Mouse (Mus musculus) embryonic facial prominence, embryonic 11.5 days (tissue): Measurements from ENCODE around the gene Ripply3. TPM values are rescaled to one million over a fixed set of nuclear protein-coding genes. Genes with fewer than 3 reads are reported as not detected.
A peak's percentile ranks its signal among the peaks of the same experiment; 100 is the strongest.
"Not testable (repeated sequence)": the region's sequence is repeated elsewhere in the genome, so short reads cannot be mapped to it uniquely, and the experiment has no call there.

Experiments used
- ATAC-seq: fragments of 200-750 bp; cut with Nextera tagmentation; replicated peaks from 2 replicates; pipeline ENCODE4 v1.8.0; 2017; ENCODE audit warnings: low read depth; ENCODE audit not compliant: insufficient number of reproducible peaks, low FRiP score, low TSS enrichment
- DNase-seq: peaks from one replicate; pipeline ENCODE4 v3.0.0-alpha.2; 2015; ENCODE audit warnings: low spot score
- H3K27ac ChIP-seq: fragments of 300-500 bp; sonication (generic); replicated peaks from 2 replicates; pipeline ENCODE4 v1.5.1; 2014; ENCODE audit warnings: mild to moderate bottlenecking, low read depth, low read length, control low read depth
- H3K27me3 ChIP-seq: fragments of 300-500 bp; sonication (generic); 2 replicates; pipeline ENCODE4 v1.6.1; 2014; ENCODE audit warnings: mild to moderate bottlenecking, low read length, moderate library complexity, mixed read lengths; ENCODE audit not compliant: control insufficient read depth, insufficient read depth
- H3K36me3 ChIP-seq: fragments of 300-500 bp; sonication (generic); replicated peaks from 2 replicates; pipeline ENCODE4 v1.6.1; 2014; ENCODE audit warnings: low read depth, mild to moderate bottlenecking, low read length, moderate library complexity, mixed read lengths; ENCODE audit not compliant: control insufficient read depth, insufficient read depth
- H3K4me1 ChIP-seq: fragments of 300-500 bp; sonication (generic); 2 replicates; pipeline ENCODE4 v1.6.1; 2014; ENCODE audit warnings: low read length, mixed read lengths; ENCODE audit not compliant: control insufficient read depth, insufficient read depth
- H3K4me2 ChIP-seq: fragments of 300-500 bp; sonication (generic); 2 replicates; pipeline ENCODE4 v1.6.1; 2014; ENCODE audit warnings: low read depth, mild to moderate bottlenecking, control low read depth, low read length, moderate library complexity
- H3K4me3 ChIP-seq: fragments of 300-500 bp; sonication (generic); 2 replicates; pipeline ENCODE4 v1.5.1; 2014; ENCODE audit warnings: low read depth, low read length, control low read depth
- H3K9ac ChIP-seq: fragments of 300-500 bp; sonication (generic); replicated peaks from 2 replicates; pipeline ENCODE4 v1.6.1; 2014; ENCODE audit warnings: mild to moderate bottlenecking, control low read depth, low read length
- H3K9me3 ChIP-seq: fragments of 300-500 bp; sonication (generic); replicated peaks from 2 replicates; pipeline ENCODE4 v1.6.1; 2016; ENCODE audit warnings: mild to moderate bottlenecking, low read length, inconsistent platforms, mixed read lengths; ENCODE audit not compliant: control insufficient read depth
- WGBS: fragments of 180-500 bp; shearing (Covaris S2); extraction: QIAGEN DNeasy Blood & Tissue Kit; methylation state at CpG from one replicate; pipeline ENCODE4 v1.1.7; 2014; 5-methylcytosine and 5-hydroxymethylcytosine counted together
- polyA plus RNA-seq: library from polyadenylated mRNA; unstranded; fragments of >200 nt; fragmentation: Nextera tagmentation; extraction: Ambion mirVana; gene quantifications from 2 replicates; pipeline ENCODE4 v1.2.1, GENCODE M21; 2014

Gene Ripply3
- polyA plus RNA-seq, 1 experiment from 2014 or later = 5.2 TPM

DNA sequence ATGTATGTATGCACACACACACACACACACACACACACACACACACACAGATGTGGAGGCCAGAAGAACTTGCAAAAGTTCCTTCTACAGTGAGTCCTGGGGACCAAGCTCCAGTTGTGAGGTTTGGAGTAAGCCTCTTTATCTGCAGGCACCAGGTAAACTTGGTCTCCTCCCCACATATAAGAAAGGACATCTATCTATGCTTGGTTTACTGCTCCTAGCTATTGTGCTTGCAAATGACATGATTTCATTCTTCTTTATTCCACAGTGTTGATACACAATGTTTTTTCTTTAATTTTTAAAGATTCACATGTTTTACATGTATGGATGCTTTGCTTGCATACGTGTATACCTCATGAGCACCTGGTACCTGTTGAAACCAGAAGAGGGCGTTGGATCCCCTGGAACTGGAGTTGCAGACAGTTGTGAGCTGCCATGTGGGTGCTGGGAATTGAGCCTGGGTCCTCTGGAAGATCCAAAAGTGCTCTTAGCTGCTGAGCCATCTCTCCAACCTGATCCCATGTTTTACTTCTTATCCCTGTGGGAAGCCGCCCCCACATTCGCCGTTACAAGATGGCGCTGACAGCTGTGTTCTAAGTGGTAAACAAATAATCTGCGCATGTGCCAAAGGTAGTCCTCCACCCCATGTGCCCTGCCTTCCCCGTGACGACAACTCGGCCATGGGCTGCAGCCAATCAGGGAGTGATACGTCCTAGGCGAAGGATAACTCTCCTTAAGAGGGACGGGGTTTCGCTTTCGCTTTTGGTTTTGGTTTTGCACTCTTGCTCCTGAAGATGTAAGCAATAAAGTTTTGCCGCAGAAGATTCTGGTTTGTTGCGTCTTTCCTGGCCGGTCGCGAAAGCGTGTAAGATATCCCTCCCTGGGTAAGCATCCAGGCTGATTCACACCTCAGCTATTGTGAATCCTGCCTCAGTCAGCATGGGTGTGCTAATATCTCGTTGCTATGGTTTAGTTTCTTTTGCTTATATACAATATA is 11.2 kb downstream of the Ripply3 start:
- WGBS = 92% methylated on average over 18 of the region's 22 CpGs

GRCm38 (mm10) chr16:94345733-94346132 is 17.5 kb downstream of the Ripply3 start:
- H3K9ac ChIP-seq = no peak overlapping the region
- WGBS = 87% methylated on average over 1 of the region's 1 CpGs
- H3K27ac ChIP-seq = no peak overlapping the region
- no peaks in the 10 kb centered on the region for H3K27me3 ChIP-seq
- DNase-seq (no peak), ATAC-seq (no peak)
- H3K9me3 ChIP-seq = no peaks in the 10 kb centered on the region
- H3K4me1 ChIP-seq = no peaks in the 10 kb centered on the region; the same call in 1 of the 2 replicates
- no peaks in the 10 kb centered on the region for H3K36me3 ChIP-seq
- H3K4me2 ChIP-seq = no peak overlapping the region
- H3K4me3 ChIP-seq = no peak overlapping the region

More for the DNA sequence above, 11.2 kb downstream of the Ripply3 start:
- not testable (repeated sequence) for H3K27me3 ChIP-seq, H3K27ac ChIP-seq, H3K4me1 ChIP-seq, DNase-seq, H3K9me3 ChIP-seq, H3K36me3 ChIP-seq, ATAC-seq, H3K4me2 ChIP-seq, H3K4me3 ChIP-seq, H3K9ac ChIP-seq

- H3K4me2 ChIP-seq = no peak overlapping the region
- WGBS = 67% methylated on average over 7 of the region's 7 CpGs
- H3K4me1 ChIP-seq = no peaks in the 10 kb centered on the region; the same call in 1 of the 2 replicates
- no peaks in the 10 kb centered on the region for H3K36me3 ChIP-seq
- no peak overlapping the region for H3K4me3 ChIP-seq
- no peak for DNase-seq
- ATAC-seq = no peak
- no peaks in the 10 kb centered on the region for H3K27me3 ChIP-seq
- no peaks in the 10 kb centered on the region for H3K9me3 ChIP-seq
- no peak overlapping the region for H3K9ac ChIP-seq
- no peak overlapping the region for H3K27ac ChIP-seq
Measured at GRCm38 (mm10) chr16:94347080-94347731, 19.0 kb downstream of the Ripply3 start.

- no peak overlapping the region for H3K9ac ChIP-seq
- H3K4me3 ChIP-seq = no peak overlapping the region
- no peak overlapping the region for H3K4me2 ChIP-seq
- DNase-seq = no peak
- no peaks in the 10 kb centered on the region; the same call in 1 of the 2 replicates for H3K4me1 ChIP-seq
- WGBS = 88% methylated on average over 2 of the region's 2 CpGs
- no peak overlapping the region for H3K27ac ChIP-seq
- no peaks in the 10 kb centered on the region for H3K9me3 ChIP-seq
- ATAC-seq = no peak
- H3K27me3 ChIP-seq = no peaks in the 10 kb centered on the region
- no peaks in the 10 kb centered on the region for H3K36me3 ChIP-seq
Measured at GRCm38 (mm10) chr16:94348779-94349178, 20.6 kb downstream of the Ripply3 start.

- no peaks in the 10 kb centered on the region for H3K9me3 ChIP-seq
- no peaks in the 10 kb centered on the region for H3K27me3 ChIP-seq
- no peaks in the 10 kb centered on the region for H3K36me3 ChIP-seq
- no peak for ATAC-seq
- H3K4me2 ChIP-seq = no peak overlapping the region
- no peak overlapping the region for H3K4me3 ChIP-seq
- WGBS = 72% methylated on average over 11 of the region's 11 CpGs
- no peak overlapping the region for H3K9ac ChIP-seq
- H3K27ac ChIP-seq = no peak overlapping the region
- no peaks in the 10 kb centered on the region; the same call in 1 of the 2 replicates for H3K4me1 ChIP-seq
- DNase-seq = no peak
Measured at GRCm38 (mm10) chr16:94349588-94350286, 21.5 kb downstream of the Ripply3 start.

- Histone ChIP-seq H3K27ac (no peak overlapping the region), H3K4me2 (no peak overlapping the region), H3K4me3 (no peak overlapping the region), H3K36me3 (no peaks in the 10 kb centered on the region), H3K9me3 (no peaks in the 10 kb centered on the region), H3K27me3 (no peaks in the 10 kb centered on the region), H3K9ac (no peak overlapping the region), H3K4me1 (no peaks in the 10 kb centered on the region; the same call in 1 of the 2 replicates)
- ATAC-seq (no peak), DNase-seq (no peak)
- 76% methylated on average over 10 of the region's 10 CpGs for WGBS
Measured at GRCm38 (mm10) chr16:94350287-94350677, 22.1 kb downstream of the Ripply3 start.

DNA sequence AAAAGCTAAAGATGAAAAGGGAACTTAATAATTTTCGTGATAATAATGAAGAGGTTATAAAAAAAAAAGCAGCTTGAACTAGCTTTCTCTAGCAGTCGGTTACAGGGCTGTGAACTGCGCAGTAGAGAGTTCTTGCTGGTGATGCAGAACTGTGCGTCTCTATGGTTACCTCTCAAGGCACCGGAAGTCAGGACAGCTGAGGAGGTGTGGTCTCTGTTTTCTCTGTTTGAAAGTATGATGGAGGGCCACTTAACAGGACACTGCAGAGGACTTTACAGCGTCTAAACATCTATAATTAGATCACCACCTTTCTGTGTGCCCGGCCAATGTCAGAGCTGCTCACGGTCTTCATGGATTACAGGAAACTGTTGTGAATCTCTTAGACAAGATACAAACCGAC is 26.2 kb downstream of the Ripply3 start:
- ATAC-seq (0 out of 2 replicates have a peak, but pooled peaks have one; percentile 39), DNase-seq (peak; percentile 55)
- Histone ChIP-seq H3K4me2 (no peak overlapping the region), H3K9me3 (no peaks in the 10 kb centered on the region), H3K27ac (no peak overlapping the region), H3K27me3 (no peaks in the 10 kb centered on the region), H3K4me3 (no peak overlapping the region), H3K36me3 (no peaks in the 10 kb centered on the region), H3K4me1 (no peaks in the 10 kb centered on the region; the same call in 1 of the 2 replicates), H3K9ac (no peak overlapping the region)
- 53% methylated on average over 9 of the region's 9 CpGs for WGBS
